Mouse (Mus musculus): ENCODE data around the gene Fam234a. TPM values are rescaled to one million over a fixed set of nuclear protein-coding genes. Genes with fewer than 3 reads are reported as not detected.

Gene Fam234a
- 19.8 TPM for polyA plus RNA-seq (2017; shearing (Covaris generic))

GRCm38 (mm10) chr17:26244101-26244841 lies at the start of gene Fam234a:
Gene Fam234a, minus strand, starts transcription at chr17:26244242.

DNA sequence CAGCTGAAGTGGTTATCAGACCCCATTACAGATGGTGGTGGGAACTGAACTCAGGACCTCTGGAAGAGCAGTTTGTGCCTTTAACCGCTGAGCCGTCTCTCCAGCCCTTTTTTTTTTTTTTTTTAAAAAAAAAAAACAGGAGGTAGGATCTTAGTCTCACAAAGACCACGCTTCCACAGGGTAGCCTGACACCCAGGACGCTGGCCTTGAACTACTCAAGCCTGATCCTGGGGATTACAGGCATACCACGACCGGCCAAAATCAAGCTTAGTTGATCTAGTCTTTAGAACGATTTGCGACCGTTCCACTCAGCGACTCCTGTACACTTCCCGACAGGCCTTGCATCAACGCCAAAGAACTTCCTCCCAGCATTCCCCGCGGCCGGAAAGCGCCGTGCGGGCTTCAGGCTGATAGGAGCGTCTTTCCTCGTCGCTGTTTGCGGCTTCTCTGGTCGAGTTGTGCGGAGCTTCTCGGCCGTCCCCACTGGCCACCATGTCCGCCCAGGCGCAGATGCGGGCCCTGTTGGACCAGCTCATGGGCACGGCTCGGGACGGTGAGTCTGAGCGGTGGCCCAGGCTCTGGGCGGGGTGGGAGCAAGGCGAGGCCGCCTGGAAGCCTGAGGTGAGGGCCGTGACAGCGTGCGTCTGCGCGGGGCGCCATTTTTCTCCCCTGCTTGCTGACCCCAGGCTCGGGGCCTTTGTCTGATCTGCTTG lies 8.7 kb upstream of the Fam234a start, which contains the start of gene Luc7l:
TSS of gene Luc7l (plus strand) at position 358 of the 713 bp plus-strand sequence.

GRCm38 (mm10) chr17:26207686-26208085 lies 36.4 kb downstream of the Fam234a start, which contains the start of gene Arhgdig:
Gene Arhgdig, minus strand, starts transcription at chr17:26207786.

DNA sequence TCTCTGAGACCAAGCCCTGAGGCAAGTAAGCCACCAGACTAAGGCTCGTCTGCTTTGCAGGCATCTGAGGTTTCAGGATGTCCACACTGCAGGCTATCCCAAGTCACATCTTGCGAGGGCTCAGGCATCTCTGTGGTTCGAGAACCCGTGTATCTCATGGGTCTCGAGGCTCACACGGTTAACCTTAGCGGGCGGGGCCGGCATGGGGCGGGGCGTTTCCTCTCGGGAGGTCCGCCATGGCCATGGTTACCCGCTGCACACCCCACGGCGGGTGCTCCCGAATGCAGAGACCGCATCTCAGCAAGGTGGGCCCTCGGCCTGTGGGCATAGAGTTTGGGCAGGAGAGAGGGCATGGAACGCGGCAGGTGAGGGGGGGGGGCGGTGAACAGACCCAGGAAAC lies 41.3 kb downstream of the Fam234a start, which contains the start of gene Rgs11:
TSS of gene Rgs11 (plus strand) at position 215 of the 400 bp plus-strand sequence.

DNA sequence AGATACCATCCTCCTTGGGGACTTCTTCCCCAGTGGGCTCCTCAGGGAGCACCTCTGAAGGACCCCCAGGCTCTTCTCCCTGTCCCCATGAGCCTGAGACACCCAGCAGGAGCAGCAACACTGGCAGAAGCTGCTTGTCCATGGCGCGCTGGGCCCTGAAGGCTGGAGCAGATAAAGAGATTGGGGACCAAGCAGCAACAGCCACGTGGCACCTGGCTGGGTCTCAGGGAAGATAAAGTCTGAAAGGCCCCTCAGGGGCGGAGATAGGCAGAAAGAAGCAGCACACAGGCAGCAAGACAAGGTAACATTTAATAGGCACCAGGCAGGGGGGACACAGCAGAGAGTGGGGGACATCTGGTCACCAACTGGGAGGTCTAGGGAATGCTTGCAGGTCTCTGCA lies 45.1 kb downstream of the Fam234a start, which contains the start of gene Pdia2:
TSS of gene Pdia2 (minus strand) at position 196 of the 400 bp plus-strand sequence.

Other genes starting within 250 kb of the Fam234a start
- 20.2 TPM for gene Rab11fip3, start 174.7 kb downstream of the Fam234a start, polyA plus RNA-seq (2017; shearing (Covaris generic))
- gene Decr2, start 153.9 kb downstream of the Fam234a start, polyA plus RNA-seq (2017; shearing (Covaris generic)) = 20.8 TPM
- 16.4 TPM for gene Nme4, start 148.6 kb downstream of the Fam234a start, polyA plus RNA-seq (2017; shearing (Covaris generic))
- 35.2 TPM for gene Tmem8, start 130.9 kb downstream of the Fam234a start, polyA plus RNA-seq (2017; shearing (Covaris generic))
- 42.2 TPM for gene Mrpl28, start 120.7 kb downstream of the Fam234a start, polyA plus RNA-seq (2017; shearing (Covaris generic))
- 119 TPM for gene Axin1, start 105.6 kb downstream of the Fam234a start, polyA plus RNA-seq (2017; shearing (Covaris generic))
- not detected for gene Pdia2, start 45.2 kb downstream of the Fam234a start, polyA plus RNA-seq (2017; shearing (Covaris generic))
- 17.1 TPM for gene Rgs11, start 41.3 kb downstream of the Fam234a start, polyA plus RNA-seq (2017; shearing (Covaris generic))
- gene Arhgdig, start 36.5 kb downstream of the Fam234a start, polyA plus RNA-seq (2017; shearing (Covaris generic)) = not detected
- 147 TPM for gene Luc7l, start 8.7 kb upstream of the Fam234a start, polyA plus RNA-seq (2017; shearing (Covaris generic))
- gene Neurl1b, start 170.6 kb upstream of the Fam234a start, polyA plus RNA-seq (2017; shearing (Covaris generic)) = not detected